Mouse (Mus musculus): ENCODE data around the gene Ndufs1. TPM values are rescaled to one million over a fixed set of nuclear protein-coding genes. Genes with fewer than 3 reads are reported as not detected.
A peak's percentile ranks its signal among the peaks of the same experiment; 100 is the strongest.
"Not testable (repeated sequence)": the region's sequence is repeated elsewhere in the genome, so short reads cannot be mapped to it uniquely, and the experiment has no call there.

Gene Ndufs1
- polyA plus RNA-seq, 1 experiment from 2014 or later = 140 TPM

DNA sequence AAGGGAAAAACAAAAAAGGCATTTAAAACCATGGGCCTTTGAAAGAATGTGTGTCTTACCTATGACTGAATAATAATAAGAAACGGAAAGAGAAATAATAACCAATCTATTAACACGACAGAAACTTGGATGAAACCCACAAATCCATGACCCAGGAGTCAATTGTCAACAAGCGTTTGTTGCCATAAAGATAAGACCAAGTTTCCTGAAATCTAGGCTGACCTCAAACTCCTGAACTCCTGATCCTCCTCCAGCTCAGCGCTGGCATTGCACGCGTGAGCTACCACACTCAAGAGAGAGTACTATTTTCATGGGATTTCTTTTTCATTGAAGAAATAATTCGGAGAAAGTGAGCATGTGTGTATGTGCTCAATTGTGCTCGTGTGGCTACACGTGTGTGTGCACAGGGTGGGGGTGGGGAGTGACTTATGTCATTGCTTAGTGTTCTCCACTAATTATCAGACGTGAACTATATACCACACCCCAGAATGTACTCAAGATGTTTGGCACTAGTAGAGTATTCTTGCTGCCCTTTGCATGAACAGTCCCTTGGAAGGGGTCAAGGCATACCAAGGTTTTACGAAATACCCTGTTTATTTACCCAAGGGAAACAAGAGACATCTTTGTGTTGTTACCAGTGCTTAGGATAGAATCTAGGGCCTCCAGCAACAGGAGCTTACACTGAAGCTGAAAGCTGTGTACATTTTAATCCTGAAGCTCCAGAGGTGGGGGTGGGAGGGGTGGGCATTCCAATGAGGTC is 15.9 kb upstream of the Ndufs1 start:
- Histone ChIP-seq H3K9ac (ENCODE audit: low read length) (no peak overlapping the region), H3K4me3 (ENCODE audit: low read depth, low read length) (no peak overlapping the region), H3K4me1 (replicated peaks; ENCODE audit: control insufficient read depth, insufficient read depth, low read length) (no peaks in the 10 kb centered on the region), H3K27ac (ENCODE audit: low read depth) (no peak overlapping the region), H3K36me3 (ENCODE audit: control insufficient read depth, insufficient read depth, low read length) (no peaks in the 10 kb centered on the region), H3K27me3 (replicated peaks; ENCODE audit: control insufficient read depth, insufficient read depth, low read length) (no peaks in the 10 kb centered on the region), H3K4me2 (ENCODE audit: low read length) (no peak overlapping the region), H3K9me3 (ENCODE audit: control insufficient read depth, low read length) (no peaks in the 10 kb centered on the region)
- ATAC-seq (replicated peaks; ENCODE audit: low FRiP score, low TSS enrichment, low read depth) (no peak), DNase-seq (ENCODE audit: low spot score) (no peak)
- 72% methylated on average over 11 of the region's 11 CpGs for WGBS

DNA sequence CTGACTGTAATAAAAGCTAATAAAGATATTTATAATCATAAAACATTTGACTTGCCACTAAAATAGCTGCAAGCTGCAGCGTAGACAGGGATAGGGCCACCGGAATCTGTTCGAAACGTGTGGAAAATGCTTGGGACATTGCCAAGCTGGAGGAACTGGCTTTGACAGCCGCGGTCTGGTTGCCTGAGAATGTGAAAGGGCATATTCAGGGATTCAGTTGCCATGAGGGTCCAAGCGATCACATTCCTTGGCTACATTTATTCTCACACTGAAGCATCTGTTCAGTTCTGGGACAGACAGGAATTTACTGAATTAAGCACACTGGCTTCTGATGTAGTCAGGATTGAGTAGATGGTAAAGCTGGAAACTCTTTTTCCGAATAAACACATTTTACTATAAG is 14.2 kb upstream of the Ndufs1 start:
- Histone ChIP-seq H3K4me2 (ENCODE audit: low read length) (no peak overlapping the region), H3K9ac (ENCODE audit: low read length) (no peak overlapping the region), H3K27me3 (replicated peaks; ENCODE audit: control insufficient read depth, insufficient read depth, low read length) (no peaks in the 10 kb centered on the region), H3K9me3 (ENCODE audit: control insufficient read depth, low read length) (no peaks in the 10 kb centered on the region), H3K4me1 (replicated peaks; ENCODE audit: control insufficient read depth, insufficient read depth, low read length) (no peaks in the 10 kb centered on the region), H3K27ac (ENCODE audit: low read depth) (no peak overlapping the region), H3K4me3 (ENCODE audit: low read depth, low read length) (no peak overlapping the region), H3K36me3 (ENCODE audit: control insufficient read depth, insufficient read depth, low read length) (no peaks in the 10 kb centered on the region)
- DNase-seq (ENCODE audit: low spot score) (no peak), ATAC-seq (replicated peaks; ENCODE audit: low FRiP score, low TSS enrichment, low read depth) (no peak)
- 61% methylated on average over 8 of the region's 8 CpGs for WGBS

DNA sequence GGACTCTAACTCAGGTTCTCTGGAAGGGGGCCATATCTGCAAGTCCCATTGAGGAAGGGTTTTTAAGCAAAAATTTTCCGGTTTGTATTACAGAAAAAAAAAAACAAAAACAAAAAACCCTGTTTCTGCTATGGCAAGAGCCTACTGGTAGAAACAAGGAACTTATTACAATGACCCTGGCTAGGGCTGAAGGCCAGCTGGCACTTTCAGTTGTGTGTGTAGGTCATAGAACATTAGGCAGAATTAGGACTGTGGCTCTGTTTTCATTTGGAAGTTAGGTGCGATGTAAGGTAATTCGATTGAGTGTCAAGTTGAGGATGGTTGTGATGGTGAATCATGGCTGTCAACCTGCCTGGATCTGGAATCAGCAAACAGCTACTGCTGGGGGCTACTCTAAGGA is 11.9 kb upstream of the Ndufs1 start:
- no peak for DNase-seq (ENCODE audit: low spot score)

DNA sequence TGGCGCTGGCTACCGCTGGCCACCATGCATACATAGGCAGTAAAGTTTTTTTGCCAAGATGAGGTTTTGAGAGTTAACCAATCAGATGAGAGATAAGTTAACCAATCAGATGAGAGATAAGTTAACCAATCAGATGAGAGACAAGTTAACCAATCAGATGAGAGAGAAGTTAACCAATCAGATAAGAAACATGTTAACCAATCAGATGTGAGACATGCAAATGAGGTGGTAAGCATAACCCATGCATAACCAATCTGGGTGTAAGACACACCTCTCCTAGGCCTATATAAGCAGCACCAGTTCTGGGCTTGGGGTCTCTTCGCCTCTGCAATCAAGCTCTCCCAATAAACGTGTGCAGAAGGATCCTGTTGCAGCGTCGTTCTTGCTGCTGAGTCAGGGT is 8.8 kb upstream of the Ndufs1 start:
- not testable (repeated sequence) for H3K9ac ChIP-seq (ENCODE audit: low read length); H3K9me3 ChIP-seq (ENCODE audit: control insufficient read depth, low read length); H3K4me3 ChIP-seq (ENCODE audit: low read depth, low read length); H3K4me1 ChIP-seq (replicated peaks; ENCODE audit: control insufficient read depth, insufficient read depth, low read length); H3K36me3 ChIP-seq (ENCODE audit: control insufficient read depth, insufficient read depth, low read length); DNase-seq (ENCODE audit: low spot score); H3K27ac ChIP-seq (ENCODE audit: low read depth); H3K4me2 ChIP-seq (ENCODE audit: low read length); H3K27me3 ChIP-seq (replicated peaks; ENCODE audit: control insufficient read depth, insufficient read depth, low read length); ATAC-seq (replicated peaks; ENCODE audit: low FRiP score, low TSS enrichment, low read depth)
- WGBS = 93% methylated on average over 6 of the region's 6 CpGs

More for the DNA sequence above, 11.9 kb upstream of the Ndufs1 start:
- Histone ChIP-seq H3K4me1 (replicated peaks; ENCODE audit: control insufficient read depth, insufficient read depth, low read length) (no peaks in the 10 kb centered on the region), H3K9ac (ENCODE audit: low read length) (no peak overlapping the region), H3K27me3 (replicated peaks; ENCODE audit: control insufficient read depth, insufficient read depth, low read length) (no peaks in the 10 kb centered on the region), H3K27ac (ENCODE audit: low read depth) (no peak overlapping the region), H3K4me3 (ENCODE audit: low read depth, low read length) (no peak overlapping the region), H3K36me3 (ENCODE audit: control insufficient read depth, insufficient read depth, low read length) (no peaks in the 10 kb centered on the region), H3K9me3 (ENCODE audit: control insufficient read depth, low read length) (no peaks in the 10 kb centered on the region), H3K4me2 (ENCODE audit: low read length) (no peak overlapping the region)
- WGBS = 91% methylated on average over 3 of the region's 3 CpGs
- ATAC-seq (replicated peaks; ENCODE audit: low FRiP score, low TSS enrichment, low read depth) = no peak

DNA sequence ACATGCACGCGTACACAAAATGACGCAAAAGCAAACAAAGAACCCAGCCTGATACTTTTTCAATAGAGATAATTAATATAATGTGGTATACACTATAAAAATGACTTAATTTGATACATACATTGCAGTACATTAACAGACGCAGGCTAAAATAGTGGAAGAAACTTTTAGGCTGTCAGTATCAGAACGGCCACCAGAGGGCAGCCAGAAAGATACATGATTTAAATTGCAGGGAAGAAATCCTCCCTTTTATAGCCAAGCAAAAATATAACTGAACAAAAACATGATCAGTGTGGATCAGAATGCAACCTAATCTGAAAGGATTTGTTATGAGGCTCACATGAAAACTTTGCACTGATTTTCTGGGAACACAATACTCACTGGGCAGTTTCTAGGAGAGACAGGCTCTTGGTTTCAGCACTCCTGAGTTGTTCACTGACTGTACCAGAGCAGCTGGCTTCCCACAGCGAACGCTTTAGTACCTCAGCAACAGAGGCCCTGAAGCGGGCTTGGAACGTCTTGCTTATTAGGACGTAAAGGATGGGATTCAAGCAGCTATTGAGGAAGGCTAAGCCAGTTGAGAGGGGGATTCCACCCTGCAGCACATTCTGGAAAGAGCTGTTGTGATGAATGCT is 6.1 kb upstream of the Ndufs1 start:
- H3K36me3 ChIP-seq (ENCODE audit: control insufficient read depth, insufficient read depth, low read length) = peaks cover 29% of the 10 kb centered on the region
- H3K4me1 ChIP-seq (replicated peaks; ENCODE audit: control insufficient read depth, insufficient read depth, low read length) = peaks cover 9% of the 10 kb centered on the region
- H3K27me3 ChIP-seq (replicated peaks; ENCODE audit: control insufficient read depth, insufficient read depth, low read length) = no peaks in the 10 kb centered on the region
- ATAC-seq (replicated peaks; ENCODE audit: low FRiP score, low TSS enrichment, low read depth) = no peak
- WGBS = 58% methylated on average over 10 of the region's 10 CpGs
- DNase-seq (ENCODE audit: low spot score) = peak; percentile 81
- H3K4me2 ChIP-seq (ENCODE audit: low read length) = no peak overlapping the region
- H3K9ac ChIP-seq (ENCODE audit: low read length) = no peak overlapping the region
- H3K9me3 ChIP-seq (ENCODE audit: control insufficient read depth, low read length) = no peaks in the 10 kb centered on the region
- no peak overlapping the region for H3K4me3 ChIP-seq (ENCODE audit: low read depth, low read length)
- H3K27ac ChIP-seq (ENCODE audit: low read depth) = no peak overlapping the region

DNA sequence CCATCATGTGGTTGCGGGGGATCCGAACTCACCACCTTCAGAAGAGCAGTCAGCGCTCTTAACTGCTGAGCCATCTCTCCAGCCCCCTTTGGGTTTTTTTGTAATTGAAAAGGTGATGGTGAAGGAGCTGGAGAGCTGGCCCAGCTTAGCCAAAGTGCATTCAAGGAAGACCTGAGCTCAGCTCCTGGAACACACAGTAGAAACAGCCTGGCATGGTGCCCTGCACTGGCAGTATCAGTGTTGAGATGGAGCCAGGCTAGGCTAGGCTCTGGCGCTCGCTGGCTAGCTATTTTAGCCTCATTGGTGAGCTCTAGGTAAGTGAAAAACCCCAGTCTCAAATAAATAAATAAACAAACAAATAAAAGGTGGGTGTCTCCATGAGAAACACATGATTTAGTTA is 5.6 kb upstream of the Ndufs1 start:
- Histone ChIP-seq H3K9me3 (ENCODE audit: control insufficient read depth, low read length) (no peaks in the 10 kb centered on the region), H3K27ac (ENCODE audit: low read depth) (no peak overlapping the region), H3K4me1 (replicated peaks; ENCODE audit: control insufficient read depth, insufficient read depth, low read length) (peaks cover 11% of the 10 kb centered on the region), H3K4me3 (ENCODE audit: low read depth, low read length) (no peak overlapping the region), H3K27me3 (replicated peaks; ENCODE audit: control insufficient read depth, insufficient read depth, low read length) (no peaks in the 10 kb centered on the region), H3K4me2 (ENCODE audit: low read length) (no peak overlapping the region), H3K36me3 (ENCODE audit: control insufficient read depth, insufficient read depth, low read length) (peaks cover 29% of the 10 kb centered on the region), H3K9ac (ENCODE audit: low read length) (no peak overlapping the region)
- 85% methylated on average over 5 of the region's 5 CpGs for WGBS
- ATAC-seq (replicated peaks; ENCODE audit: low FRiP score, low TSS enrichment, low read depth) = no peak
- DNase-seq (ENCODE audit: low spot score) = no peak

DNA sequence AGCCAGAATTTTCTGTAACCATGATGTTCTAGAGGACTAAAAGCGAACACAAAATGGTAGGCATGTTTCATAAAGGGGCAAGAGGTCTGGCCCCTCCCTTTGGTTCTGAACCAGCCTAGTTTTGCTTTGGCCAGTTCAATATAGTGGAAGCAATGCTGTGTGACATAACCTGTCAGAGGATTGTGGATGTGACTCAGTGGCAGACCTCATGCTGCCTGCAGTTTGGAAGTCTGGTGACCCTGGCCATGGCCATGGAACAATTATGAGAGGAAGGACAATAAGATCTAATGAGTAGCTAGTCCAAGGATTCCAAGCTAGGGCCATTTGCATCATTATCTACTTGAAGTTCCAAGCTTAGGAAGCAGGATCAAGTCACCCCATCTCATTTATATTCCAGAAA is 4.8 kb upstream of the Ndufs1 start:
- DNase-seq (ENCODE audit: low spot score) = no peak
- H3K9me3 ChIP-seq (ENCODE audit: control insufficient read depth, low read length) = no peaks in the 10 kb centered on the region
- no peaks in the 10 kb centered on the region for H3K27me3 ChIP-seq (replicated peaks; ENCODE audit: control insufficient read depth, insufficient read depth, low read length)
- H3K27ac ChIP-seq (ENCODE audit: low read depth) = no peak overlapping the region
- ATAC-seq (replicated peaks; ENCODE audit: low FRiP score, low TSS enrichment, low read depth) = peak; percentile 5; the same call in 1 of the 2 replicates
- H3K4me2 ChIP-seq (ENCODE audit: low read length) = no peak overlapping the region
- H3K4me1 ChIP-seq (replicated peaks; ENCODE audit: control insufficient read depth, insufficient read depth, low read length) = peaks cover 11% of the 10 kb centered on the region
- H3K4me3 ChIP-seq (ENCODE audit: low read depth, low read length) = no peak overlapping the region
- WGBS = 93% methylated on average over 1 of the region's 1 CpGs
- H3K9ac ChIP-seq (ENCODE audit: low read length) = no peak overlapping the region
- H3K36me3 ChIP-seq (ENCODE audit: control insufficient read depth, insufficient read depth, low read length) = peaks cover 29% of the 10 kb centered on the region

DNA sequence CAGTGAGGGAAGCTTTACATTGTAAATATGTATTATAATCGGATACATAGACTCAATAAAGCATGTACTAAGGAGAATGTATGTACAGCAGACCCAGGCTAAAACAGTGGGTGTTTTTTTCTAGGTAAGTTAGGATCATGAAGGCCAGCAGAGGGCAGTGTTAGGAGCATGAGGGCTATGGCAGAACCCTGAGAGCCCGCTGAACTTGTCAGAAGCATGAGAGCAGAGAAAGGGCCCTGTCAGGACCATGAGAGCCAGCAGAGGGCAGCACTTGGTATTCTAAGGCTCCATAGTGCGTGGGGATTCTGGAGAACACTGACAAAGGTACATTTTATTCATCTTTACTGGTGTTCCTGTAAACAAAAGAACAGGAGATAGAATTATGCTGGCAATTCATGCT is 4.4 kb upstream of the Ndufs1 start:
- WGBS = 4% methylated on average over 3 of the region's 3 CpGs
- DNase-seq (ENCODE audit: low spot score) (peak; percentile 95), ATAC-seq (replicated peaks; ENCODE audit: low FRiP score, low TSS enrichment, low read depth) (peak; percentile 78)
- Histone ChIP-seq H3K27me3 (replicated peaks; ENCODE audit: control insufficient read depth, insufficient read depth, low read length) (no peaks in the 10 kb centered on the region), H3K9ac (ENCODE audit: low read length) (no peak overlapping the region), H3K4me2 (ENCODE audit: low read length) (no peak overlapping the region), H3K27ac (ENCODE audit: low read depth) (no peak overlapping the region), H3K36me3 (ENCODE audit: control insufficient read depth, insufficient read depth, low read length) (peaks cover 29% of the 10 kb centered on the region), H3K9me3 (ENCODE audit: control insufficient read depth, low read length) (no peaks in the 10 kb centered on the region), H3K4me1 (replicated peaks; ENCODE audit: control insufficient read depth, insufficient read depth, low read length) (peaks cover 11% of the 10 kb centered on the region), H3K4me3 (ENCODE audit: low read depth, low read length) (no peak overlapping the region)

DNA sequence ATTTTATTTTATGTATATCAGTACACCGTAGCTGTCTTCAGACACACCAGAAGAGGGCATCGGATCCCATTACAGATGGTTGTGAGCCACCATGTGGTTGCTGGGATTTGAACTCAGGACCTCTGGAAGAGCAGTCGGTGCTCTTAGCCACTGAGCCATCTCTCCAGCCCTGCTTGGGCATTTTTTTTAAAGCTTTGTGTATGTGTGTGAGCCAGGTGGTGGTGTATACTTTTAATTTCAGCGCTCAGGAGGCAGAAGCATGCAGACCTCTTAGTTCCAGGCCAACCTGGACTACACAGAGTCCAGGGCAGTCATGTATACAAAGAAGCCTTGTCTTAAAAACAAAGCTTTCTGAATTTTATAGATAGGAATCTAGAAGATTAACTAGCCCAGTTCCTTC is 3.9 kb upstream of the Ndufs1 start:
- WGBS = 67% methylated on average over 4 of the region's 4 CpGs
- not testable (repeated sequence) for H3K9ac ChIP-seq (ENCODE audit: low read length); H3K27ac ChIP-seq (ENCODE audit: low read depth); H3K4me3 ChIP-seq (ENCODE audit: low read depth, low read length); ATAC-seq (replicated peaks; ENCODE audit: low FRiP score, low TSS enrichment, low read depth); H3K9me3 ChIP-seq (ENCODE audit: control insufficient read depth, low read length); DNase-seq (ENCODE audit: low spot score); H3K4me2 ChIP-seq (ENCODE audit: low read length); H3K27me3 ChIP-seq (replicated peaks; ENCODE audit: control insufficient read depth, insufficient read depth, low read length)
- Histone ChIP-seq H3K4me1 (replicated peaks; ENCODE audit: control insufficient read depth, insufficient read depth, low read length) (peaks cover 13% of the 10 kb centered on the region), H3K36me3 (ENCODE audit: control insufficient read depth, insufficient read depth, low read length) (peaks cover 29% of the 10 kb centered on the region)
